Mouse (Mus musculus) spleen, adult 2 months (tissue): ENCODE data around the gene Gm10491. TPM values are rescaled to one million over a fixed set of nuclear protein-coding genes. Genes with fewer than 3 reads are reported as not detected.

Experiments used
- DNase-seq, 2 experiments: peaks; one replicate each; pipeline versions ENCODE4 v3.0.0 to v3.0.0-alpha.2; 2012 to 2021; ENCODE audit warnings: low spot score in 2 of 2, low read depth in 1 of 2
- H3K27ac ChIP-seq: fragments of 200-500 bp; 2 replicates; pipeline ENCODE4 v1.5.1; 2012; ENCODE audit warnings: low read length, inconsistent platforms; ENCODE audit not compliant: insufficient read depth
- H3K27me3 ChIP-seq: fragments of 200-500 bp; 2 replicates; pipeline ENCODE4 v1.6.1; 2012; ENCODE audit warnings: mild to moderate bottlenecking, moderate library complexity, low read length, inconsistent platforms; ENCODE audit not compliant: control insufficient read depth, insufficient read depth
- H3K36me3 ChIP-seq: fragments of 200-500 bp; 2 replicates; pipeline ENCODE4 v1.6.1; 2012; ENCODE audit warnings: mild to moderate bottlenecking, low read length, inconsistent platforms; ENCODE audit not compliant: control insufficient read depth, insufficient read depth
- H3K4me1 ChIP-seq: fragments of 200-500 bp; 2 replicates; pipeline ENCODE4 v1.6.1; 2011; ENCODE audit warnings: inconsistent platforms; ENCODE audit not compliant: control insufficient read depth, insufficient read depth, insufficient read length
- H3K4me3 ChIP-seq: fragments of 200-500 bp; 2 replicates; pipeline ENCODE4 v1.5.1; 2011; ENCODE audit warnings: mild to moderate bottlenecking, inconsistent platforms; ENCODE audit not compliant: insufficient read depth, insufficient read length; ENCODE audit errors: extremely low read depth
- CTCF ChIP-seq: fragments of 200-500 bp; IDR thresholded peaks from 2 replicates; pipeline ENCODE4 v1.5.1; 2011; ENCODE audit warnings: mild to moderate bottlenecking, inconsistent platforms; ENCODE audit not compliant: insufficient read depth, insufficient read length, insufficient replicate concordance; ENCODE audit errors: extremely low read depth
- POLR2A ChIP-seq: fragments of 200-500 bp; IDR thresholded peaks from 2 replicates; pipeline ENCODE4 v1.6.1; 2011; ENCODE audit warnings: low read depth, low read length, inconsistent platforms
- WGBS: fragments of 180-500 bp; shearing (Covaris S2); methylation state at CpG from one replicate; pipeline ENCODE4 v1.1.7; 2018; 5-methylcytosine and 5-hydroxymethylcytosine counted together
- polyA plus RNA-seq: library from polyadenylated mRNA; depleted of rRNA; stranded (reverse); fragments of >200 nt; gene quantifications from 2 replicates; pipeline ENCODE4 v1.2.3, GENCODE M21; 2012; rRNA removed

The Gm10491 gene
- not detected in 2 replicates for polyA plus RNA-seq

DNA sequence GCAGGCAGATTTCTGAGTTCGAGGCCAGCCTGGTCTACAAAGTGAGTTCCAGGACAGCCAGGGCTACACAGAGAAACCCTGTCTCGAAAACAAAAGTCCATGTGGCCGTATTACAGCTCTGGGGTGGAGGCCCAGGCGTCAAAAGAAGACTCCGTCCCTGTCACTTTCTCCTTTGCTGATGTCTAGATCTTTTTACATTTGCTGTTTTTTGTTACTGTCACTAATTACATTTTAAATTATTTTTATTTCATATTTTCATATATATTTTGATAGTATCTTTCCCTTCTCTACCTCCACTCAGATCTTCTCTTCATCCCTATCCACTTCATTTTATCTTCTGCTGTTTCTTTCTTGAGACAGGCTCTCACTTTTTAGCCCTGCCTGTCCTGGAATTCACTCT lies at the start of gene Gm10491:
Gene Gm10491, minus strand, starts transcription at position 101 of the 400 bp plus-strand sequence.
- 87% methylated on average over 5 of the region's 5 CpGs for WGBS
- Histone ChIP-seq H3K4me1 (no peaks in the 10 kb centered on the region), H3K27ac (no peak within 1 kb of the TSS), H3K36me3 (peaks cover 3% of the 10 kb centered on the region), H3K4me3 (no peak within 1 kb of the TSS), H3K27me3 (no peaks in the 10 kb centered on the region)
- TF ChIP-seq CTCF (no peak), POLR2A (no peak)
- DNase-seq, result no peak

DNA sequence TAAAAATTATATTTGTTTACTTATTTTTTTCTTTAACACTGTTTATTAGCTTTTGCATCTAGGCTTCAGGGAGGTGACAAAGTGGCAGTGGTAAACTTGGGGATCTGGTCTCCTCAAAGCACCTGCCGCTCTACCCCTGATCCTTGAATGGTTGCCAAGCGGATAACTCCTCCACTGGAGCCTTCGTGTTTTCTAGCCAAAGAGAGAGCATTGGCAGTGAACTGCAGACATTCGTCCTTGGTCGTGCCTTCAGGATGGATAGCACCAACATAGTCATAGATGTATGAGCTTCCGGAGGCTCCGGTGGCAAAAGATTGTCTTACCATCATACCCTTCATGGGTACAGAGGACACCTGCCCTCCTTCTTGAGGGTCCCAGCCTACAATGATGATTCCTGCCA lies 42.5 kb upstream of the Gm10491 start:
- Histone ChIP-seq H3K4me1 (no peaks in the 10 kb centered on the region; the same call in 1 of the 2 replicates), H3K27ac (no peak overlapping the region), H3K27me3 (no peaks in the 10 kb centered on the region), H3K36me3 (no peaks in the 10 kb centered on the region), H3K4me3 (no peak overlapping the region)
- no peak for TF ChIP-seq CTCF
- TF ChIP-seq POLR2A, result no peak
- DNase-seq, result no peak
- WGBS, result 90% methylated on average over 7 of the region's 7 CpGs

GRCm38 (mm10) chrX:7947900-7948492 lies 40.4 kb upstream of the Gm10491 start:
- no peak for TF ChIP-seq POLR2A
- no peak for TF ChIP-seq CTCF
- 23% methylated on average over 38 of the region's 38 CpGs for WGBS
- H3K27me3 ChIP-seq, result no peaks in the 10 kb centered on the region
- no peaks in the 10 kb centered on the region; the same call in 1 of the 2 replicates for H3K4me1 ChIP-seq
- DNase-seq, result peak; percentile 76 to 82
- peak overlapping the region; percentile 69 for H3K4me3 ChIP-seq
- H3K36me3 ChIP-seq, result no peaks in the 10 kb centered on the region
- H3K27ac ChIP-seq, result 0 out of 2 replicates have a peak overlapping the region, but pooled peaks have one; percentile 13

DNA sequence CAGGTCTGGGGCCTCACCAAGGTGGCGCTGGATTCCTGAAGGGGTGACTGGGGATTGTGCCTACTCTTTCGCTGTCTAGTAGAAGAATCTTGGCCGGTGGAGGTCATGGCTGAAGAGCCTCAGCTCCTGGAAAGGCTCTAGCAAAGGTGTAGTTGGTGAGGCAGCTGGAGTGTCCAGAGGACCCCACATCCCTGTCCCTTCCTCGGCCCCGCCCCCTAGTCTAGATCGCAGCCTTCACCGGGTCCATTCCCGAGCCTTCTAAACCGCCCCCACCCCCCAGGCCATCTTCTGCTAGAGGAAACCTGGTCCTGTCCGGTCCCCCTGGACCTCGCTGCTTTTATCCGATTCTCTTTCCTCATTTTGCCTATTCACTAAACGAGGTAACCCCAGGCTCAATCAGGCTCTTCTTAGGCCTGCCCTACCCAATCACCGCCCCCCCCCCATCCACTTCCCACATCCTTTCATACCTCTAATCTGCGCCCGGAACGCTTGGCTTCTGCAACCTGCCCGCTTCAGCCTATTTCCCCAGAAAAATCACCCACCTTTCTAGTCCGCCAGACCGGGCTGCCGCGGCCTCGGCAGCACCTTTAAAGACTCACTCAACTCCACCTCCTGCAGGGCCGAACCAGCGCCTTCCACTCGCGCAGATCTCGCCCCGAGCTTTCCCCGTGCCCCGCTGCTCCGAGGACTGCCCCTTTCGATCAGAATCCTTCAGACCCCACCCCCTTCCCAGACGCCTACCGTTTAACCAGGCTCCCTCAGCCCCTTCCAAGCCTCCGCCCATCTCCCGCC lies 39.7 kb upstream of the Gm10491 start, which contains the start of gene Hdac6:
Gene Hdac6, minus strand, starts transcription at position 782 of the 792 bp plus-strand sequence.
- 0 out of 2 replicates have a peak within 1 kb of the TSS, but pooled peaks have one; percentile 13 for H3K27ac ChIP-seq
- no peak for DNase-seq
- no peaks in the 10 kb centered on the region for H3K36me3 ChIP-seq
- no peak for TF ChIP-seq POLR2A
- no peak for TF ChIP-seq CTCF
- H3K27me3 ChIP-seq, result no peaks in the 10 kb centered on the region
- no peaks in the 10 kb centered on the region; the same call in 1 of the 2 replicates for H3K4me1 ChIP-seq
- WGBS, result 29% methylated on average over 37 of the region's 37 CpGs
- peak within 1 kb of the TSS; percentile 69 for H3K4me3 ChIP-seq

GRCm38 (mm10) chrX:7945618-7946017 lies 38.0 kb upstream of the Gm10491 start:
- no peaks in the 10 kb centered on the region for H3K27me3 ChIP-seq

GRCm38 (mm10) chrX:7937667-7938066 lies 30.0 kb upstream of the Gm10491 start:
- WGBS, result 93% methylated on average over 6 of the region's 6 CpGs
- Histone ChIP-seq H3K4me1 (no peaks in the 10 kb centered on the region), H3K27me3 (no peaks in the 10 kb centered on the region), H3K27ac (no peak overlapping the region), H3K36me3 (peaks cover 1% of the 10 kb centered on the region; the same call in 1 of the 2 replicates), H3K4me3 (no peak overlapping the region)
- TF ChIP-seq POLR2A, result no peak
- no peak for TF ChIP-seq CTCF
- DNase-seq, result no peak

More at GRCm38 (mm10) chrX:7945618-7946017, 38.0 kb upstream of the Gm10491 start:
- 93% methylated on average over 8 of the region's 8 CpGs for WGBS
- no peaks in the 10 kb centered on the region; the same call in 1 of the 2 replicates for H3K4me1 ChIP-seq
- DNase-seq, result no peak
- 0 out of 2 replicates have a peak, but pooled peaks cover 1% of the 10 kb centered on the region for H3K36me3 ChIP-seq
- H3K4me3 ChIP-seq, result no peak overlapping the region
- H3K27ac ChIP-seq, result no peak overlapping the region
- no peak for TF ChIP-seq POLR2A
- TF ChIP-seq CTCF, result no peak
